Mouse (Mus musculus) kidney, adult 11 months (tissue): ENCODE measurements around the gene Gins2.

Experiments
- DNase-seq: peaks from one replicate; pipeline ENCODE4 v3.0.0; 2022

The Gins2 gene

GRCm38 (mm10) chr8:120544155-120544554, 44.9 kb downstream of the Gins2 start:
- DNase-seq, result no peak

GRCm38 (mm10) chr8:120543416-120544055, 45.6 kb downstream of the Gins2 start:
- DNase-seq, result peak; percentile 93

GRCm38 (mm10) chr8:120542995-120543394, 46.1 kb downstream of the Gins2 start:
- no peak for DNase-seq

- DNase-seq, result peak; percentile 68
These were observed 49.1 kb downstream of the Gins2 start for GRCm38 (mm10) chr8:120539775-120540625.

GRCm38 (mm10) chr8:120539381-120539774, 49.7 kb downstream of the Gins2 start:
- peak; percentile 59 for DNase-seq

GRCm38 (mm10) chr8:120538397-120539240, 50.5 kb downstream of the Gins2 start:
- peak; percentile 96 for DNase-seq

- DNase-seq, result peak; percentile 76
These were observed 51.2 kb downstream of the Gins2 start for GRCm38 (mm10) chr8:120537818-120538396.

GRCm38 (mm10) chr8:120537207-120537817, 51.8 kb downstream of the Gins2 start:
- DNase-seq, result peak; percentile 91

GRCm38 (mm10) chr8:120536306-120537206, 52.5 kb downstream of the Gins2 start:
- DNase-seq, result no peak

GRCm38 (mm10) chr8:120535452-120536305, 53.4 kb downstream of the Gins2 start:
- DNase-seq, result no peak

GRCm38 (mm10) chr8:120534504-120535368, 54.4 kb downstream of the Gins2 start:
- DNase-seq, result peak; percentile 86

GRCm38 (mm10) chr8:120534080-120534479, 55.0 kb downstream of the Gins2 start:
- DNase-seq, result no peak

GRCm38 (mm10) chr8:120533380-120533779, 55.7 kb downstream of the Gins2 start:
- DNase-seq, result no peak

- no peak for DNase-seq
These were observed 56.4 kb downstream of the Gins2 start for GRCm38 (mm10) chr8:120532517-120533215.

GRCm38 (mm10) chr8:120531775-120532516, 57.2 kb downstream of the Gins2 start:
- no peak for DNase-seq

GRCm38 (mm10) chr8:120530954-120531656, 58.0 kb downstream of the Gins2 start:
- DNase-seq, result no peak

GRCm38 (mm10) chr8:120529226-120529625, 59.9 kb downstream of the Gins2 start:
- DNase-seq, result peak; percentile 76
